Mouse (Mus musculus) heart, embryonic 12.5 days (tissue): ENCODE results near the gene Commd6. TPM values are rescaled to one million over a fixed set of nuclear protein-coding genes. Genes with fewer than 3 reads are reported as not detected.
"Not testable (repeated sequence)": the region's sequence is repeated elsewhere in the genome, so short reads cannot be mapped to it uniquely, and the experiment has no call there.

Experiments
- ATAC-seq: fragments of 200-750 bp; cut with Nextera tagmentation; 2 replicates; pipeline ENCODE4 v1.8.0; 2017; ENCODE audit warnings: moderate TSS enrichment, moderate library complexity; ENCODE audit not compliant: insufficient number of reproducible peaks, low FRiP score
- H3K27ac ChIP-seq: fragments of 300-500 bp; sonication (generic); 2 replicates; pipeline ENCODE4 v1.5.1; 2016; ENCODE audit warnings: mild to moderate bottlenecking, moderate library complexity; ENCODE audit not compliant: poor library complexity, severe bottlenecking
- H3K27me3 ChIP-seq: fragments of 300-500 bp; sonication (generic); replicated peaks from 2 replicates; pipeline ENCODE4 v1.6.1; 2016; ENCODE audit warnings: mild to moderate bottlenecking, moderate library complexity
- H3K36me3 ChIP-seq: fragments of 300-500 bp; sonication (generic); 2 replicates; pipeline ENCODE4 v1.6.1; 2016; ENCODE audit warnings: mild to moderate bottlenecking, moderate library complexity
- H3K4me1 ChIP-seq: fragments of 300-500 bp; sonication (generic); replicated peaks from 2 replicates; pipeline ENCODE4 v1.6.1; 2016; ENCODE audit warnings: mild to moderate bottlenecking
- H3K4me2 ChIP-seq: fragments of 300-500 bp; sonication (generic); 2 replicates; pipeline ENCODE4 v1.6.1; 2016; ENCODE audit warnings: mild to moderate bottlenecking, moderate library complexity
- H3K4me3 ChIP-seq: fragments of 300-500 bp; sonication (generic); 2 replicates; pipeline ENCODE4 v1.5.1; 2016; ENCODE audit warnings: mild to moderate bottlenecking
- H3K9ac ChIP-seq: fragments of 300-500 bp; sonication (generic); 2 replicates; pipeline ENCODE4 v1.6.1; 2016; ENCODE audit warnings: mild to moderate bottlenecking, moderate library complexity
- H3K9me3 ChIP-seq: fragments of 300-500 bp; sonication (generic); replicated peaks from 2 replicates; pipeline ENCODE4 v1.6.1; 2016; ENCODE audit warnings: mild to moderate bottlenecking, moderate library complexity
- WGBS: fragments of 180-500 bp; shearing (Covaris S2); methylation state at CpG from one replicate; pipeline ENCODE4 v1.1.7; 2016; 5-methylcytosine and 5-hydroxymethylcytosine counted together
- polyA plus RNA-seq: library from polyadenylated mRNA; unstranded; fragments of >200 nt; fragmentation: Nextera tagmentation; extraction: Ambion mirVana; gene quantifications from 2 replicates; pipeline ENCODE4 v1.2.1, GENCODE M21; 2016

The Commd6 gene
- polyA plus RNA-seq, 1 experiment from 2014 or later, result 78.8 TPM

DNA sequence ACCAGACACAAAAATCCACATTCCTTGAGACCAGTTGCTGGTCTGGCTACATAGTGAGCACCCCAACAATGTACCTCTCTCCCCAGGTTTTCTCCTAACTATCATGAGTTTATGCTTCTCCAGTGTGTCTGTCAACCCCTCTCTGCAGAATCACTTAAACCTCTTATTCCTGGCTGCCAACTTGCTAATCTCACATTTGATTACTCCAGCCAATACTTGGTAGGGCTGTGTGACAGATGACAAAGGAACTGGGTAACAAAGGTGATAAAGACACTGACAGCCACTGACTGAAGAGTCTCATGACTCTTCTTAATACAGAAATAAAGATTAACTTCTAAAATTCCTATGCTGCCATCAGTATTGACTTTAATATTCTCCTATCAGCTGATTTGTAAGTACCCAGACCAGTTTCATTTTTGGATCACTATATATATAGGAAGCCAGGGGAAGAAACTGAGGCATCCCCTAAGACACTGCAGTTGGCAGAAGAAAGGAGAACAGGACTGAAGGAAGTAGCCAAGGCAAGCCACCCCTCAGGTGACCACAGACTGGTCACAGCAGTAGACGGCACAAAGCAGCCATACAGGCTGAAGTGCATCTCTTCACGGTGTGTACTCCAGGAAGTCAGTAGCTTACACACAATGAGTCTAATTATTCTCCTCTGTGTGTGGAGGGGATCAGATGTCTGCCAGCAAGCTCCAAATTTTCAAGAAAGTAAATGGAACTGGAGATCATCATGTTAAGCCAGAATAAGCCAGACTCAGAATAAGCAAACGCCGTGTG is 52.1 kb downstream of the Commd6 start:
- H3K9me3 ChIP-seq, H3K27ac ChIP-seq, H3K27me3 ChIP-seq, H3K4me3 ChIP-seq, ATAC-seq, H3K36me3 ChIP-seq, H3K4me2 ChIP-seq, H3K9ac ChIP-seq: not testable (repeated sequence)
- H3K4me1 ChIP-seq, result peaks cover 32% of the 10 kb centered on the region
- WGBS, result 48% methylated on average over 3 of the region's 4 CpGs

DNA sequence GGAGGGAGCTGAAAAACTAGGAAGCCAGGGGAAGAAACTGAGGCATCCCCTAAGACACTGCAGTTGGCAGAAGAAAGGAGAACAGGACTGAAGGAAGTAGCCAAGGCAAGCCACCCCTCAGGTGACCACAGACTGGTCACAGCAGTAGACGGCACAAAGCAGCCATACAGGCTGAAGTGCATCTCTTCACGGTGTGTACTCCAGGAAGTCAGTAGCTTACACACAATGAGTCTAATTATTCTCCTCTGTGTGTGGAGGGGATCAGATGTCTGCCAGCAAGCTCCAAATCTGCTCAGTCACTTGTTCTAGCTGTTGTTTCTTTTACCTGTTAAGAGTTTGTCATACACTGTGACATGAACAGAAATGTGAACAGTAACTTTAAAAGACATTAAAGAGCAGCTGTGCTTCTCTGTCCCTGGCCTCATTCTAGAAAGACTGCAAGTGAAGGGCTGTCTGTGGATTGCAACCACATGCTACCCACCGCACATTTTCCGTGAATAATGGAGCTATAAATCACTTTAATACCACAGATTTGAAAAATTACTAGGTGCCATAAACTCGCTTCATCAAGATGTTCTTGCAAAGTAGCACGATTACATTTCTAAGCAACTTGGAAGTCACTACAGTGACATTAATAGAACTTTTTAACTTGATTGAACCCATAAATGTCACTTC is 53.0 kb downstream of the Commd6 start:
- not testable (repeated sequence) for H3K27ac ChIP-seq, H3K9ac ChIP-seq, H3K36me3 ChIP-seq, H3K27me3 ChIP-seq, H3K9me3 ChIP-seq, H3K4me2 ChIP-seq, H3K4me3 ChIP-seq, ATAC-seq
- peaks cover 32% of the 10 kb centered on the region for H3K4me1 ChIP-seq
- WGBS, result 76% methylated on average over 4 of the region's 6 CpGs

- Histone ChIP-seq H3K27me3 (no peaks in the 10 kb centered on the region), H3K4me2 (no peak overlapping the region), H3K36me3 (peaks cover 8% of the 10 kb centered on the region; the same call in 1 of the 2 replicates), H3K4me3 (no peak overlapping the region), H3K9ac (no peak overlapping the region), H3K9me3 (0 out of 2 replicates have a peak, but pooled peaks cover 4% of the 10 kb centered on the region), H3K4me1 (peaks cover 32% of the 10 kb centered on the region), H3K27ac (peak overlapping the region; percentile 10)
- 33% methylated on average over 7 of the region's 7 CpGs for WGBS
- no peak for ATAC-seq
These were observed 54.4 kb downstream of the Commd6 start for GRCm38 (mm10) chr14:101586096-101586495.

Other genes with a start within 250 kb of the Commd6 start
- gene Tbc1d4, start 31.5 kb downstream of the Commd6 start, polyA plus RNA-seq, result 28.8 and 29.3 TPM in 2 replicates
- gene Uchl3, start 13.3 kb upstream of the Commd6 start, polyA plus RNA-seq, result 104 and 107 TPM in 2 replicates
- gene Gm9922, start 89.1 kb upstream of the Commd6 start, polyA plus RNA-seq, result 3.8 and 3.9 TPM in 2 replicates
- gene Lmo7, start 89.3 kb upstream of the Commd6 start, polyA plus RNA-seq, result 186 and 195 TPM in 2 replicates